Mouse (Mus musculus) liver, embryonic 13.5 days (tissue): ENCODE results near the gene Nt5dc2. TPM values are rescaled to one million over a fixed set of nuclear protein-coding genes. Genes with fewer than 3 reads are reported as not detected.

ENCODE experiments used
- ATAC-seq: fragments of 200-750 bp; cut with Nextera tagmentation; 2 replicates; pipeline ENCODE4 v1.8.0; 2017; ENCODE audit warnings: low read depth, mild to moderate bottlenecking, moderate number of reproducible peaks, moderate library complexity
- DNase-seq: peaks from one replicate; pipeline ENCODE4 v3.0.0; 2022
- H3K27ac ChIP-seq: fragments of 300-500 bp; sonication (generic); 2 replicates; pipeline ENCODE4 v1.5.1; 2015; ENCODE audit warnings: moderate library complexity, mild to moderate bottlenecking, inconsistent platforms
- H3K27me3 ChIP-seq: fragments of 300-500 bp; sonication (generic); 2 replicates; pipeline ENCODE4 v1.6.1; 2015; ENCODE audit warnings: mild to moderate bottlenecking, inconsistent platforms
- H3K36me3 ChIP-seq: fragments of 300-500 bp; sonication (generic); 2 replicates; pipeline ENCODE4 v1.6.1; 2015; ENCODE audit warnings: mild to moderate bottlenecking, inconsistent platforms
- H3K4me1 ChIP-seq: fragments of 300-500 bp; sonication (generic); replicated peaks from 2 replicates; pipeline ENCODE4 v1.6.1; 2015; ENCODE audit warnings: inconsistent platforms
- H3K4me2 ChIP-seq: fragments of 300-500 bp; sonication (generic); 2 replicates; pipeline ENCODE4 v1.6.1; 2015; ENCODE audit warnings: inconsistent platforms, mild to moderate bottlenecking, moderate library complexity
- H3K4me3 ChIP-seq: fragments of 300-500 bp; sonication (generic); replicated peaks from 2 replicates; pipeline ENCODE4 v1.5.1; 2015; ENCODE audit warnings: mild to moderate bottlenecking, inconsistent platforms
- H3K9ac ChIP-seq: fragments of 300-500 bp; sonication (generic); 2 replicates; pipeline ENCODE4 v1.6.1; 2015; ENCODE audit warnings: mild to moderate bottlenecking, inconsistent platforms
- H3K9me3 ChIP-seq: fragments of 300-500 bp; sonication (generic); replicated peaks from 2 replicates; pipeline ENCODE4 v1.6.1; 2016; ENCODE audit warnings: inconsistent platforms
- WGBS: fragments of 180-500 bp; shearing (Covaris S2); methylation state at CpG from one replicate; pipeline ENCODE4 v1.1.7; 2015; ENCODE audit not compliant: insufficient replicate concordance; 5-methylcytosine and 5-hydroxymethylcytosine counted together
- polyA plus RNA-seq: library from polyadenylated mRNA; unstranded; fragments of >200 nt; fragmentation: Nextera tagmentation; extraction: Ambion mirVana; gene quantifications from 2 replicates; pipeline ENCODE4 v1.2.1, GENCODE M21; 2015

Nt5dc2 gene
- polyA plus RNA-seq, 1 experiment from 2014 or later = 196 TPM

DNA sequence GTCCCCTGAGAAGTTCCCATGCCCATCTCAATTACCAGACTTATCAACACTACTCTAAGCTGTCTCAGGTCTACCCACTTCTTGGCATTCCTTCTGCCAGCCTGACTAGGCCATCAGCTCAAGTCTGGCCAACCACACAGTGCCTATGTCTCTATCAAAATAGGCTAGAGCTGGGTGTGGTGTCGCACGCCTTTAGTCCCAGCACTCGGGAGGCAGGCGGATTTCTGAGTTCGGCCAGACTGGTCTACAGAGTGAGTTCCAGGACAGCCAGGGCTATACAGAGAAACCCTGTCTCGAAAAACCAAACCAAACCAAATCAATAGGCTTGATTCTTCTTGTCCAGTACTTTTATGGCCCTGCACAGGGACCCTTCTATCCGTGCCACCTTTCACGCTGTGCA, 4.0 kb upstream of the Nt5dc2 start:
- DNase-seq = no peak
- Histone ChIP-seq H3K27ac (peak overlapping the region; percentile 71), H3K9ac (peak overlapping the region; percentile 67), H3K36me3 (peaks cover 25% of the 10 kb centered on the region), H3K4me3 (peak overlapping the region; percentile 42), H3K4me2 (peak overlapping the region; percentile 68), H3K4me1 (peaks cover 64% of the 10 kb centered on the region), H3K27me3 (no peaks in the 10 kb centered on the region), H3K9me3 (no peaks in the 10 kb centered on the region)
- ATAC-seq = no peak
- 57% methylated on average over 8 of the region's 8 CpGs for WGBS

DNA sequence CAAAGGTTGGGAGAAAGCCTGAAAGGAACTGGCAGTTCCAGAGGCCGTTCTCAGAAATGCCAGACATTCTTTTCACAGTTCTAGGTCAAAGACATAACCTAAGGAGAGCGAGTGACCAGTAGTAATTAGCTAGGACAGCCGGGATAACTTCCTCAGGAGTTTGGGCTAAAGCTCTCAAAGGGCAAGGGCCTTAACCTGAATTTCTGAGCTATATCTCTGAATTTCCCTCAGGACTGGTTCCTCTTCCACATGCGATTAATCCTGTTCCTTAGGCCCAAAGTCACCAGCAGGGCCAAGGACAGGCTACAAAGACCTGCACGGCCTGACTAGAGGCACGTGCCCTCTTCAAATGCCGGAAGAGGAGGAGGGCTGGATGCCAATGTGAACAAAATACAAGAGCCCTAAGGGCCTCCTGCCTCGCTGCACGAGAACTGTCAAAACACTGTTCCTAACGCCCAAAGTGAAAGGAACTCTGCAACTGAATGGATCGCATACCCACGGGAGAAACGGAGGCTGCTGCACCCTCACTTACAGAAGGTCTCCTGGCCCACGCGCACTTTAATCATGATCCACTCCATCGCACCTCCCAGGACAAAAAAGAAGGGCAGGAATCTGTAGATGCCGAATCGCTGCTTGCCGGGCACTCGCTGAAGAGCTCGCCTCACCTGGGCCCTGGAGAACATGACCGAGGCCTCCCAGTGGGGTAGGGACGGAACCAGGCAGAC, 2.6 kb upstream of the Nt5dc2 start:
- ATAC-seq (peak; percentile 14), DNase-seq (peak; percentile 34)
- Histone ChIP-seq H3K4me3 (peak overlapping the region; percentile 81), H3K4me1 (peaks cover 77% of the 10 kb centered on the region), H3K27ac (peak overlapping the region; percentile 91), H3K27me3 (no peaks in the 10 kb centered on the region), H3K9me3 (no peaks in the 10 kb centered on the region), H3K9ac (peak overlapping the region; percentile 93), H3K4me2 (peak overlapping the region; percentile 99), H3K36me3 (peaks cover 18% of the 10 kb centered on the region)
- 2% methylated on average over 23 of the region's 23 CpGs for WGBS

DNA sequence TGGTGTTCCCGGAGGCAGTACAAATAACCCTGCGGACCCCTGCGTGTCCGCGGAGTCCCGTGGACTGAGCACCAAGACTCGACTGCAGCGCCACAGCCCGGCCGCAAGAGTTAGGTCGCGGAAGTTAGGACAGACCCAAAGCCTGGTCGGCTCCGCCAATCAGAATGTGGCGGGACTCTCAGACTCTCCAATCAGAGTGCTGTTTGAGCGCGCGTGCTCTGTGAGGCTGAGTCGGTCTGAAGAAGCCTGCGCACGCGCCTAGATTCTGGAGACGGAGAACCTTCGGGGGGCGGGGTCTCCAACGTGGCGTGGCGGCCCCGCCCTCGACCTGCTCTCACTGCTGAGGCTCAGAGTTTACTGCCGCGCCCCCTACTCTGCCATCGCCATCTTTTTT, 2.0 kb upstream of the Nt5dc2 start, which contains the start of gene Smim4:
Smim4 (minus strand) TSS at position 131 of the 394 bp plus-strand sequence.
- no peaks in the 10 kb centered on the region for H3K27me3 ChIP-seq
- no peaks in the 10 kb centered on the region for H3K9me3 ChIP-seq
- peaks cover 13% of the 10 kb centered on the region for H3K36me3 ChIP-seq
- ATAC-seq (peak; percentile 91), DNase-seq (peak; percentile 97)
- peak within 1 kb of the TSS; percentile 99 for H3K4me2 ChIP-seq
- peak within 1 kb of the TSS; percentile 93 for H3K9ac ChIP-seq
- peaks cover 81% of the 10 kb centered on the region for H3K4me1 ChIP-seq
- H3K27ac ChIP-seq = peak within 1 kb of the TSS; percentile 91
- peak within 1 kb of the TSS; percentile 81 for H3K4me3 ChIP-seq
- 0% methylated on average over 33 of the region's 33 CpGs for WGBS

DNA sequence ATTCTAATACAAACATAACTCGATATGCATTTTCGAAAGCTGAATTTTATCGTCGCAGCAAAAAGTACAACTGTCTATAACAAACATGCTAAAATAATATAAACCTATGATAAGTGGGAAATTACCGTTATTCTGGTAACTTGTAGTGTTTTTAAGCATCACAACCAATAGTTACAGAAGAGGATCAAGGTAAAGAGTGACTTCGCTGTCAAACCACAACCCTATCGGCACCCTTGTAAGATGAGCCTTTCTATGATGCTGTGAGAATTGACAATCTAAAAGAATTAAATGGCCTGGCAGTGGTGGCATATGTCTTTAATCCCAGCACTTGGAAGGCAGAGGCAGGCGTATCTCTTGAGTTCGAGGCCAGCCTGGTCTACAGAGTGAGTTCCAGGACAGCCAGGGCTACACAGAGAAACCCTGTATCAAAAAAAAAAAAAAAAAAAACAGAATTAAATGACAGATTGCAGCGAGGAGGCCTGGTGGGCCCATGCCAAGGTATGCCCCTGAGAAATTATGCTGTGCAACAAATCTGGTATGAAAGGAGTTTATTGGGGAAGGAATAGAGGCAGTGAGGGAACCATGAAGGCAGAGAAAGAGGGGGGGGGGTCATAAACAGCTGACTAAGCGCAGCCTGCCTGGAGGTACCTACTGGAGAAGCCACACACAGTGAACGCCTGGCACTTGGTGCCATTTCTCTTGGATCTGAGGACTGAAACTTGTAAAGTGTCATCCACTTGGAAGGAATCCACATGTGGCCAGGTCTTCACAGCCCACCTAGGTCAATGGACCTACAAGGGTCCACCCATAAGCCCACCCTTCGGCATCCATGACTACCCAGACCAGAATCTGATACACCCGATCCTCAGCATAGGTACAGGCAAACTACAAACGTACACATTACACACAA, 1.3 kb upstream of the Nt5dc2 start:
- peaks cover 80% of the 10 kb centered on the region for H3K4me1 ChIP-seq
- H3K36me3 ChIP-seq = peaks cover 13% of the 10 kb centered on the region
- peak overlapping the region; percentile 81 for H3K4me3 ChIP-seq
- H3K9me3 ChIP-seq = no peaks in the 10 kb centered on the region
- H3K9ac ChIP-seq = peak overlapping the region; percentile 60
- DNase-seq = no peak
- ATAC-seq = no peak
- peak overlapping the region; percentile 82 for H3K27ac ChIP-seq
- H3K4me2 ChIP-seq = peak overlapping the region; percentile 99
- 59% methylated on average over 15 of the region's 15 CpGs for WGBS
- no peaks in the 10 kb centered on the region for H3K27me3 ChIP-seq

DNA sequence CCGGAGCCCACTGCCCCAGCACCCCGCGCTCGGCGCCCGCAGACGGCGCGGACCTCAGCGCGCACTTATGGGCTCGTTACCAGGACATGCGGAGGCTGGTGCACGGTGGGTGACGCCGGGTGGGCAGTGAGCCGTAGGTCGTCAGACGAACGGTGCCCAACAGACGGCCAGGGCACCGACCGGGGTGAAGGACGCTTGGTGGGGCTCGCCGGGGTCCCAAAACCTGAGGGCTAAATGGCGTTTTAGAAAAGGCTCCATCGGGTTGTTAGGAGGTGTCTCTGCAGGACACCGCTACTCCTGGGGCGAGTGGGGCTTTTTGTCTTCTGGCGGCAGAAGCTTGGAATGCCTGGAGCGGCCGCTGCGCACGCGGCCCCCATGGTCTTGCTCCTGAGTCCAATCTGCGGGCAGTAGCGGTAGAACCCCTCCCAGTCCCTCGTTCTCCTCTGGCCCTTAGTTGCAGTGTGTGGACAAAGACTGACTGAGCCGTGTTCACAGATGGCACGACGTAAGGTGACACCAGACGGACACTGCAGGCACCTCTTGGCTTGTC, 494 bp downstream of the Nt5dc2 start:
- Histone ChIP-seq H3K4me2 (peak overlapping the region; percentile 99), H3K9ac (peak overlapping the region; percentile 94), H3K9me3 (no peaks in the 10 kb centered on the region), H3K4me1 (peaks cover 62% of the 10 kb centered on the region), H3K27me3 (no peaks in the 10 kb centered on the region), H3K4me3 (peak overlapping the region; percentile 87), H3K36me3 (peaks cover 24% of the 10 kb centered on the region), H3K27ac (peak overlapping the region; percentile 82)
- under 1% methylated on average over 43 of the region's 43 CpGs for WGBS
- DNase-seq (no peak), ATAC-seq (no peak; the same call in 1 of the 2 replicates)

DNA sequence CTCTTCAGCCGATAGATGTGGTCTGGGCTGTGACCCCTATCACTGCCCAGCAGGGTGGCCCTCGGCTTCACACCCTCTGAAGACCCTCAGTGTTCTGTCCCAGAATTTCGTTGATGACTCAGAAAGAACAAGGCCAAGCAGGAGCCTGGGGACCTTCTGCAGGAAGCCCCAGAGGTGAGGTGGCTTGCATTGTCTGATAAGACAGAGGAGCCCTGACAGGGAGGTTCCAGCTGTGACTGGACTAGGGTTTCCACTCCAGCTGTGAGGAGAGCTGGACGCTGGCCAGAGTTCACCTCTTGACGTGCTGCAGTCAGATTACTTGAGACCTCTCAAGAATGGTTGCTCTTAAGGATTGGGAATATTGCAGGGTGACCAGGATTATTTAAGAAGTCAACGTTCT, 1.2 kb downstream of the Nt5dc2 start:
- Histone ChIP-seq H3K27ac (peak overlapping the region; percentile 82), H3K4me1 (peaks cover 55% of the 10 kb centered on the region), H3K27me3 (no peaks in the 10 kb centered on the region), H3K9me3 (no peaks in the 10 kb centered on the region), H3K36me3 (peaks cover 31% of the 10 kb centered on the region), H3K4me2 (peak overlapping the region; percentile 99), H3K4me3 (peak overlapping the region; percentile 87), H3K9ac (peak overlapping the region; percentile 94)
- DNase-seq (peak; percentile 53), ATAC-seq (peak; percentile 14; the same call in 1 of the 2 replicates)
- WGBS = 4% methylated on average over 6 of the region's 6 CpGs

DNA sequence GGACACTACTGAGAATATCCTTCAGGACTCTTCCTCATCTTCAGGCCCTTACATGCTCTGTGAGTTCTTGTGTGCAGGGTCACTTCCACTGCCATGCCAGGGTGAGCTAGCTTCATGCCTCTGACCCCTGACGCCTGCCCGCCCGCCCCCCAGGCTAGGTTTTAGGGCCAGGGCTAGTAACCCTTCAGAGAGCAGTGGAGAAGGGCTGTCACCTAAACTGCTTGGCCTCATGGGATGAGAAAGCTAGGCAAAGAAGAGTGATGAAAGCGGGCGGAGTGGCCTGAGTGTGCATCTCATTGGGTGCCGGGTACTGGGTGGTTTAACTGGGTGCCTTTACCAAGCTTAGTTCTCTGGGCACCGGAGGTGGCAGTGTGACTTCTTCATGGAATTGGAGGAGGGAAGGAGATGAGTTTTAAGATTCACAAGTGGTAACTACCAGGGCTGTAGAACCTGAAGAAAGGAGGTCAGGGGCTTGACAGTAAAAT, 1.7 kb downstream of the Nt5dc2 start:
- H3K4me2 ChIP-seq = peak overlapping the region; percentile 99
- H3K9ac ChIP-seq = peak overlapping the region; percentile 94
- ATAC-seq = no peak
- no peaks in the 10 kb centered on the region for H3K9me3 ChIP-seq
- peak overlapping the region; percentile 87 for H3K4me3 ChIP-seq
- peaks cover 50% of the 10 kb centered on the region for H3K4me1 ChIP-seq
- peaks cover 36% of the 10 kb centered on the region for H3K36me3 ChIP-seq
- H3K27me3 ChIP-seq = no peaks in the 10 kb centered on the region
- WGBS = 74% methylated on average over 7 of the region's 7 CpGs
- peak; percentile 31 for DNase-seq
- H3K27ac ChIP-seq = peak overlapping the region; percentile 82

DNA sequence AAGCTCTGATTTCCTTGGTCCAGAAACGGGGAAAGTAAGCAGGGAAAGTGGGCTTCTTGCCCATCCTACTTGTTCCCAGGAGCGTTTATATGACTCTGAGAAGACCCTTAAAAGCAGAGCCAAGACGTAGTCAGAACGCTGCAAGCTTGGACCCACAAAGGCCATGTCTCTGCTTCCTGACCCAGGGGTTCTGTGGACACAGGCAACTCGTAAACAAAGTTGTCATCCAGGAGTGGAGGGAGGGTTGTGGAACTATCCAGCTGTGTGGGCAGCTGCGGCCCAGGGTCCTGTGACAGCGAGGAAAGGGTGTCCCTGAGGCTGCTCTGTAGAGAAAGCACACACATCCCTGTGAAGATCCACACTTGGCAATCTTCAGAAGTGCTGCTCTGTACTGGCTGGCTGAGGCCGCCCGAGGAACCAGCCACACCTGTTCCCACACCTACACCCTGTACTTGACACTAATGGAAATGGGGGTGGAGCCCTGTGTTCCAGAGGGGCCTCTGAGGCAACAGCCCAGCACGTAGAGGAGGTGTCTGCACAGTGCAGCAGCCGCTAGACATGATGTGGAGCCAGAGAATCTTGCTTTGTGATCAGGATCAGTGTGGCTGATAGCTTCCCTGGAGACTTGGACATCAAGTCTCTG, 2.3 kb downstream of the Nt5dc2 start:
- 65% methylated on average over 11 of the region's 11 CpGs for WGBS
- ATAC-seq (no peak), DNase-seq (no peak)
- Histone ChIP-seq H3K9me3 (no peaks in the 10 kb centered on the region), H3K4me1 (peaks cover 48% of the 10 kb centered on the region), H3K27me3 (no peaks in the 10 kb centered on the region), H3K9ac (peak overlapping the region; percentile 94; the same call in 1 of the 2 replicates), H3K27ac (peak overlapping the region; percentile 82; the same call in 1 of the 2 replicates), H3K4me2 (peak overlapping the region; percentile 99), H3K4me3 (peak overlapping the region; percentile 87), H3K36me3 (peaks cover 42% of the 10 kb centered on the region)

DNA sequence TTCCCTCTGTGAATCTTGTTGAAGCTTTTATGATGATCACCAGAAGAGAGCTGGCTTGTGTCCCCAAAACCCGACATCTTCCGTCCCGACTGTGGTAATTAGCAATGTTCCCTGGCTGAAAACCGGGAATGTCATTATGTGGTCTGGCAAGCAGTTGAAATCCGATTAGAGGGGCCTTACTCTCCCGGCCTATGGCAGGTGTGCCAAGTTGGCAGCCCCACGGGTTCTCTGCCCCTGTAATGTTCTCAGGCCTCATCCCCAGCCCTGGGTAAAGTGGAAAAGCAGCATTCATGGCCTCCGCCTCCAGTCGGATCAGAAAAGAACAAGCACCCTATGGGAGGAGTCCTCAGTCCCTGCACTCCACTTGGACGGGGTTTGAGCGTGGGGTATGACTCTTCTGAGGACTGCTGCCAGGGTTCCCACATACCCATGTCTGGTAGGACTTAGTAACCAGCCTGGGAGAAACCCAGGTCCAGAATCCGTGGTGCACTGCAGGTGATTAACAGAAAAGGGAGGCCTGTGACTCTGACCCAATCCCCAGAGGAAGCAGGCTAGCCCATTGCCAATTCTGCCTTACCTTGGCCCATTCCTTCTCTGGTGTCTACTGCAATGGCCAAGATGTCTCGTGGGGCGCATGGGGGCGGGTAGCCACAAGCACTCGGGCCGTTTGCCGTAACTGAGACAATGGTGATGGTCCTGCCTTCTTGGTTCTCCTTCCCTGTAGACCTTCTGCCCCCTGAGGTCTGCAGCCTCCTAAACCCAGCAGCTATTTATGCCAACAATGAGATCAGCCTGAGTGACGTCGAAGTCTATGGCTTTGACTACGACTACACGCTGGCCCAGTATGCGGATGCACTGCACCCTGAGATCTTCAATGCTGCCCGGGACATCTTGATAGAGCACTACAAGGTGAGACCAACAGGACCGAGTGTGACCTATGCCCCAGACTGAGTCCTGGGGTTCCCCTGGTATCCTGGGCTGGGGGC, 3.5 kb downstream of the Nt5dc2 start:
- H3K9ac ChIP-seq = no peak overlapping the region
- ATAC-seq = no peak
- H3K4me3 ChIP-seq = no peak overlapping the region
- peaks cover 44% of the 10 kb centered on the region for H3K4me1 ChIP-seq
- no peaks in the 10 kb centered on the region for H3K9me3 ChIP-seq
- peaks cover 54% of the 10 kb centered on the region for H3K36me3 ChIP-seq
- no peak overlapping the region for H3K27ac ChIP-seq
- H3K4me2 ChIP-seq = no peak overlapping the region
- no peak for DNase-seq
- WGBS = 85% methylated on average over 25 of the region's 25 CpGs
- H3K27me3 ChIP-seq = no peaks in the 10 kb centered on the region
